Mouse (Mus musculus) ES-Bruce4 (cell line): Measurements from ENCODE around the gene Hmgcll1. TPM values are rescaled to one million over a fixed set of nuclear protein-coding genes. Genes with fewer than 3 reads are reported as not detected.

ENCODE experiments used
- H3K27ac ChIP-seq: 2 replicates; pipeline ENCODE4 v1.5.1; 2012; ENCODE audit warnings: low read length, inconsistent platforms; ENCODE audit not compliant: insufficient read depth
- H3K27me3 ChIP-seq: 2 replicates; pipeline ENCODE4 v1.6.1; 2012; ENCODE audit warnings: mild to moderate bottlenecking, low read length, inconsistent platforms; ENCODE audit not compliant: control insufficient read depth, poor library complexity, insufficient read depth, severe bottlenecking
- H3K36me3 ChIP-seq: 2 replicates; pipeline ENCODE4 v1.6.1; 2012; ENCODE audit warnings: inconsistent platforms, mild to moderate bottlenecking, low read length, moderate library complexity; ENCODE audit not compliant: control insufficient read depth, poor library complexity, insufficient read depth, severe bottlenecking
- H3K4me1 ChIP-seq: one replicate; pipeline ENCODE4 v1.8.1; 2011; ENCODE audit warnings: low read length; ENCODE audit not compliant: control insufficient read depth, insufficient read depth
- H3K4me3 ChIP-seq: 2 replicates; pipeline ENCODE4 v1.5.1; 2011; ENCODE audit warnings: low read depth, mild to moderate bottlenecking, low read length
- H3K9ac ChIP-seq: 2 replicates; pipeline ENCODE4 v1.6.1; 2012; ENCODE audit warnings: low read depth, mild to moderate bottlenecking, inconsistent platforms; ENCODE audit not compliant: poor library complexity, severe bottlenecking
- H3K9me3 ChIP-seq: replicated peaks from 2 replicates; pipeline ENCODE4 v1.6.1; 2012; ENCODE audit warnings: mild to moderate bottlenecking, low read length, inconsistent platforms; ENCODE audit not compliant: control insufficient read depth, poor library complexity, insufficient read depth, severe bottlenecking
- CTCF ChIP-seq: IDR thresholded peaks from one replicate; pipeline ENCODE4 v1.8.1; 2011; ENCODE audit warnings: low read depth, low read length
- EP300 ChIP-seq: IDR thresholded peaks from 2 replicates; pipeline ENCODE4 v1.6.1; 2011; ENCODE audit warnings: low read depth, low read length; ENCODE audit not compliant: insufficient read depth
- POLR2A ChIP-seq: IDR thresholded peaks from one replicate; pipeline ENCODE4 v1.8.1; 2011; ENCODE audit warnings: low read length; ENCODE audit not compliant: insufficient read depth
- polyA plus RNA-seq: library from polyadenylated mRNA; stranded (reverse); fragments of >200 nt; gene quantifications from 2 replicates; pipeline ENCODE4 v1.2.4, GENCODE M21; 2011; ENCODE audit warnings: low read depth; ENCODE audit not compliant: missing spikeins, insufficient read depth, insufficient read length

Hmgcll1 gene
- polyA plus RNA-seq, 1 experiment: 6.4 TPM

DNA sequence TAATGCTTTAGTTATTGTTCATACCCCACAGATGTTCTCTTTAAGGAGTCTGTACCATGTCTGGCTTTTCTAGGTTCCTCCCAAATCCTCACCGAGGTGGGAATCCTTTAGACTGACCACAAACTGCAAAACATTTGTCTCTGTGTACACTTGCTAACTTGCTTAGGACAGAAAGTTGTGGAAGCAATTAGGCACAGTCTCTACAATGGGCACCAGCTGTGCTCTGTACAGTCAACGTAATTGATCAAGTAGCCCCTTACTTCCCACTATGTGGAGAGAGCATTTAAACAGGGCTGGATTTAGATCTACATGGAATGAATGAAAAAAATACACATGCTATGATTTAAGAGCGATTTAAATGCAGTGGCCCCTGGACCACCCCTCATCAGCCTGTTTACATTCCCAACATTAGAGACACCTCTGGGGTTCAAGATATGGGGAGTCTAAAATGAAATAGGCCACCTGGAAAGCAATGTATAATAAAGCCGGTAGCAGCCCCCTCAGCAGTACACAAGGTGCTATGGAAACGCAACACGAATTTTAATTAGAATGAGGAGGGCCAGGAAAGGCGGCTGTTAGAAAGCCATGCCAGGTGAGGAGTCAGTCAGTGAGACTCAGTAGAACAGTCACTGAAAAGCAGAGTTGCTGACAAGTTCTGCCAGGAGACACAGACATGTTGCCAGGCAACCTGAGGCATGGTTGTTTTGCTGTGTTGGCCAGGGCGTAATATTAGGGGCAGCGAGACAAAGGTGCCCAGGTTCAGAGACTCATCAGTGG, 23.9 kb downstream of the Hmgcll1 start:
- Histone ChIP-seq H3K4me1 (no peaks in the 10 kb centered on the region), H3K27ac (no peak overlapping the region), H3K9ac (no peak overlapping the region), H3K27me3 (no peaks in the 10 kb centered on the region), H3K9me3 (no peaks in the 10 kb centered on the region), H3K4me3 (no peak overlapping the region), H3K36me3 (no peaks in the 10 kb centered on the region)
- TF ChIP-seq CTCF: no peak
- TF ChIP-seq POLR2A: no peak
- no peak for TF ChIP-seq EP300

DNA sequence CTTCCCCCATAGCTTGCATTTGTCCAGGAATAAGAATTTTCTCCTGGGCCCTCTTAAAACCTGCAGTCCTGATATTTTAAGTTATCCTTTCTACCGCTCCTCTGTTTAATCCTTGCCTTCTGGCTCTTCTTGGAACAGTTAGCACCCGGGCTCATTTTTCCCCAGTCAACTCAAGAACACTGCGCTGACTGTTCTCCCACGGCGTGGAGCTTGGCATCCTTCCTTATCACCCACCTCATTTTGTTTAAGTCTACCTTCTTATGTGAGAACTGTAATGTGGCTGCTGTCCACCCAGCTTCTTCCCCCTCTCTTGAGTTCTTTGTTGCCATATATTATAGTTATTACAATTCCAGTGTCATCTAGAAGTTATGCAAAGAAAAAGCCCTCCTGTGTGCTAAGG, 25.1 kb downstream of the Hmgcll1 start:
- no peak for TF ChIP-seq POLR2A
- TF ChIP-seq EP300: no peak
- TF ChIP-seq CTCF: no peak
- no peak overlapping the region for H3K4me3 ChIP-seq
- no peak overlapping the region for H3K27ac ChIP-seq
- no peak overlapping the region for H3K9ac ChIP-seq
- no peaks in the 10 kb centered on the region for H3K27me3 ChIP-seq
- no peaks in the 10 kb centered on the region for H3K9me3 ChIP-seq
- no peaks in the 10 kb centered on the region for H3K4me1 ChIP-seq
- no peaks in the 10 kb centered on the region for H3K36me3 ChIP-seq

DNA sequence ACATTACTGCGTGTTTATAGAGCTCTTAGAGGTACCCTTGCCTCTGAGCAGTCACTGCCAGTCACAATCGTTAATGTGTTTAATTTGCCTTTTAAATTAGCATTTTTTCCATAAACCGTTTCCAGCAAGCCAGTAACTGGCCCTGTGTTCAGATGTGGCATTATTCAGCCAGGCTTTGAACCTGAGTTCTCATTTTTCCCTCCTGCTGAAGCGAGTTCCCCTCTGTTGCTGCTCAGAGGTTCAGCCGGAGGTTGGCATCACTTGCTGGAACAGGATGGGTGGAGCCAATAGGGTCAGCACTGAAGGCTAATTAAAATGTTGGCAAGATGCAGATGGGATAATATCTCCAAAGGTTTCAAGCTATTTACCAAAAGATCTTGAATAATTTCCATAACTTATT, 28.7 kb downstream of the Hmgcll1 start:
- no peak for TF ChIP-seq EP300
- no peak for TF ChIP-seq POLR2A
- no peak for TF ChIP-seq CTCF
- H3K36me3 ChIP-seq: no peaks in the 10 kb centered on the region
- no peak overlapping the region for H3K27ac ChIP-seq
- H3K9me3 ChIP-seq: no peaks in the 10 kb centered on the region
- H3K4me3 ChIP-seq: no peak overlapping the region
- H3K9ac ChIP-seq: no peak overlapping the region
- H3K4me1 ChIP-seq: no peaks in the 10 kb centered on the region
- no peaks in the 10 kb centered on the region for H3K27me3 ChIP-seq

DNA sequence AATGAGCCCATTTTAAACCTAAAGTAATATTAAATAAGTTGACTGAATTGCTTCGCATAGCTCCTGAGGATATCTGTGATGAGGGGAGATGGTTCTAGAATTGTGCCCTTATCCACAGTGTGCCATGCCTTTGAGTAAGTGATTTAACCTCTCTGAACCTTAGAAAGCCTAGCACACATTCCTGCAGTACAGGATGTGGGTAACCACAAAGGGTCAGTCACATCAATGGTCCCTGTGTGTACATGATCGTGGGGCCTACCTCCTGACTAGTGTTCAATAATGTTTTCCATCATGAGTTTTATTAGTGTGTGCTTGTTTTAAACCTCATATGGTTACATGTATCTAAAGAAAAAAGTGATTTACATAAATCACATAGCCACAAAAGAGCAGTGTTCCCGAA, 46.3 kb downstream of the Hmgcll1 start:
- no peaks in the 10 kb centered on the region for H3K27me3 ChIP-seq
- H3K9ac ChIP-seq: no peak overlapping the region
- H3K4me3 ChIP-seq: no peak overlapping the region
- H3K9me3 ChIP-seq: no peaks in the 10 kb centered on the region
- no peaks in the 10 kb centered on the region for H3K36me3 ChIP-seq
- H3K4me1 ChIP-seq: no peaks in the 10 kb centered on the region
- TF ChIP-seq POLR2A: no peak
- TF ChIP-seq EP300: no peak
- TF ChIP-seq CTCF: no peak
- no peak overlapping the region for H3K27ac ChIP-seq

DNA sequence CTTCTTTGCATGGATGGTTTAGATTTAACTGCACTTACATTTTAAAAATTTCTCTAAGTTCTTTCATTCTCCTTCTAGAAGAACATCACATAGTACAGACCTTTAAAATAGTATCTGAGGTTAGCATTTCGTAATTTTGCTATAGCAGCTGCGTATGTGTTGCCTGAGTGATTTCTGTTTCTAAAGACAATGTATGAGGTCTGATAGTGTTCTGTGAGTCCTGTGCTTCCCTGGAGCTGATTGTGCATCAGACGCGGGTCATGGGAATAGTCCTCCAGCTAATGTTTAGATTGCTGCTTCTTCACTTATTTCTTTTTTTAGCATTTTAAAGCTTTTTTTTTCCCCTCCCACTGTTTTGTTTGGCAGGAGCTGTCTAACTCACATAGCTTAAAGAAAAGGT, 46.8 kb downstream of the Hmgcll1 start:
- TF ChIP-seq CTCF (no peak), EP300 (no peak), POLR2A (no peak)
- Histone ChIP-seq H3K9ac (no peak overlapping the region), H3K4me1 (no peaks in the 10 kb centered on the region), H3K4me3 (no peak overlapping the region), H3K9me3 (no peaks in the 10 kb centered on the region), H3K36me3 (no peaks in the 10 kb centered on the region), H3K27me3 (no peaks in the 10 kb centered on the region), H3K27ac (no peak overlapping the region)

DNA sequence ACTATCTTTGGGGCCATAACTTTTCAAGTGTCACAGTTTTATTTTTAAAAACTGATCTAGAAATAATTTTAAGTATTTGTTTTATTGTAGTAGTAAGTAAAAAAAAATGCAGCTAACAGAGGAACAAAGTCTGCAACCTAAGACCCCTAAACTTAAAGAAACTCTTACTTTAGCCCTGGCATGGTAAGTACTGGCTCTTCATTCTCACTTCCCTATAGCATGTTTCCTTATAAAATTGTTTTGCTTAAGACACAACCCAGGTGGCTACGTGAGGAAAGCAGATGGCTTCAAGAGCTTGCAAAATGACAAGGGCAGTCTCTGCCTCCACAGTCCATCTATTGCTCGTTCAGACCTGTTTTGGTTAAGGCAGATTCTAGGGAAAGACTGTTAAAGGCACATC, 49.5 kb downstream of the Hmgcll1 start:
- no peaks in the 10 kb centered on the region for H3K27me3 ChIP-seq
- no peak overlapping the region for H3K27ac ChIP-seq
- no peak overlapping the region for H3K4me3 ChIP-seq
- H3K36me3 ChIP-seq: no peaks in the 10 kb centered on the region
- no peak for TF ChIP-seq CTCF
- TF ChIP-seq EP300: no peak
- no peak for TF ChIP-seq POLR2A
- H3K9me3 ChIP-seq: no peaks in the 10 kb centered on the region
- H3K4me1 ChIP-seq: no peaks in the 10 kb centered on the region
- H3K9ac ChIP-seq: no peak overlapping the region
